Mouse (Mus musculus): ENCODE measurements at regions not wholly inside any gene's neighbourhood (a gene's known extent, or its start where the extent isn't known, plus 50 kb on each side); places are given as distances from the start of the nearest gene placed in this dataset.

DNA sequence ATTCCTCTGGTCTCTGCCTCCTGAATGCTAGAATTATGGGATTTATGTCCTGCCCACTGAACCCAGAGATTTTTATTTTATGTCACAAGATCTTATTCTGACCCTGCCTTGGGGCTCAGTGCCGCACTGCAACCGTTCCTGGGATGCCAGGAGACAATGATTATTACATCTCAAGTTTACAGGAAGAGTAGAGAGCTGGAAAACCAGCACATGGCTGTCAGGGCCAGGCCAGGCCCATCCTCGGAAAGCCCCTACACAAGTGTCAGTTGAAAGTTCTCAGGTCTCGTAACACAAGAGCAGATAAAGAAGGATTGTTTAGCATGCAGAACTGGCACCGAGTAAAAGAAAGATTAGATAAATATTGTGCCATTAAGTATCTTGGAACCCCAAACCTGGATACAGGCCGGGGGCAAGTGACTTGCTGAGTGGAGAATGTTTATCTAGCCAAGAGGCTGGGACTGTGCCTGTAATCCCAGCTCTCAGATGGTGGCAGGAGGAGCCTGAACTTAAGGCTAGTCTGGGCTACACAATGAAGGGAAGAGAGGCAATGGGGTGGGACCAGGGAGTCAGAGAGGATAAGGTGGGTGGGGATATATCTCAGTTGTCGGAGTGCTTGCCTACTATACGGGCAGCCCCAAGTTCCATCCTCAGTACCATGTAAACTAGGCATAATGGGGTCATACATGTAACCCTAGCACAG, 132.3 kb downstream of the Cd24a start:
- no peak for DNase-seq (ENCODE audit: extremely low spot score in 1 of 2, low spot score in 1 of 2)

DNA sequence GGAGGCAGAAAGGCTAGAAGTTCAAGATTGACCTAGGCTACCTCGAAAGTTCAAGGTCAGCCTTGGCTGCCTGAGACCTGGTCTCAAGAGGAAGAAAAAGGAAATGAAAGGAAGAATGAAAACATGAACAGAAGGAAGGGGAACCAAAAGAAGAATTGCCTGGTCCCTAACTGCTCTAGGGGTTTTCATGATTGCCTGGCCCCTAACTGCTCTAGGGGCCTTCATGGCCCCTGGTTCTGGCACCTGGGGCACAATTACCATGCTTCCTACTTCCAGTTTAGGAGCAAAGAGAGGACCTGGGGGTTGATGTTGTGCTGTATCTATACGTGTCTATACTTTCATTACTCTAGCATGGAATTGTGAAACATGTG, 132.8 kb downstream of the Cd24a start:
- no peak for DNase-seq (ENCODE audit: extremely low spot score in 1 of 2, low spot score in 1 of 2)

DNA sequence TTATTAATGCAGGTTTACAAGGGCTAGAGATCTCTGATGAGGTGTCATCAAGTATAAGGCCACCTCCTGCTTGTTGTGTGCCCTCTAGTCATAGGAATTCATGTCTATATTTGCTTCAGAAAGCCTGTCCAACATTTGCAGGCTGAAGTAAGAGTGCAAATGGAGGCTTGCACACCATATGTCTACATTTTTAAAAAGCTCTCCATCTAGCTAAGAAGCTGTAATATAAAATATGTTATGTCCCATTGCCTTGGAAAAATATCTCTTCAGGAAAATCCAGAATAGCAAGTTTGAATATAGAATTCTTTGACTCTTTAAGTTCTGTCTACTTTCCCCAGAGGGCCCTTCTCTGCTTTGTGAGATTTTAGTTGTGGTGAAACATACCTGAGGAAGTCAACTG, 134.6 kb downstream of the Cd24a start:
- DNase-seq (ENCODE audit: extremely low spot score in 1 of 2, low spot score in 1 of 2), result no peak

DNA sequence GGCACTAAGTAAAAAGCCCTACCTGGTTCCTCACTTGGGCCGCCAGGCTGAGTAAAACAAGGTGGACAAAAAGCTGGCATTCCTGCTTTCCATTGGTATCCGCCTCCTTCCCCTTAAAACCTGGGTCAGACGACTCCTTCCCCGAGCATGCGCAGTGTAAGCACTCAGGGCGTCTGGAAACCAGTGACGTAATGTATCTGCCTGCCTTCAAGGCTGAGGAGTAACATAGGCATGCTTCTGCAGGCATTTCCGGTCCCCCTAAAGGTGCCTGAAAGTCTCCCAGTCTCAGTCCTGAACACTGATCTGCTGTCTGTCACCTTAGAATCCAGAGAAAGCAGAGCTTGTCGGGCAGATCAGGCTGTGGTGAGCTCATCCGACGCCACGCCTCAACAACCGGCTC, 140.7 kb downstream of the Cd24a start:
- no peak for DNase-seq (ENCODE audit: extremely low spot score in 1 of 2, low spot score in 1 of 2)

DNA sequence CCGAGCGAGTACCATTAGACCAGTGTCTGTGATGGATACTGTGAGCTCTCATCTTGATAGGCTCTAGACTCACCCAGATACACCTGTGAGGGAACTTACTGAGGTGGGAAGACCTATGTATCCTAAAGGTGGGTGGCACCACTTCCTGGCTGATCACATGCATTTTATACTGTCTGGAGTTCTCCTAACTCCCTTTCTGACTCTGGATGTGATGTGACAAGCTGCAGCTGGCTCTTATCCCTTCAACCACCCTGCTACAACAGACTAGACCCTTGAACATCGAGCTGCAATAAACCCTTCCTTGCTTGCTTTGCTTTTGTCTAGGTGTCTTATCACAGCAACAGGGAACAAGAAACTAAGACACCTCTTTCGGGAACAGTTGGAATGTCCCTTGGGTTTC, 143.3 kb downstream of the Cd24a start:
- DNase-seq (ENCODE audit: extremely low spot score in 1 of 2, low spot score in 1 of 2), result no peak

DNA sequence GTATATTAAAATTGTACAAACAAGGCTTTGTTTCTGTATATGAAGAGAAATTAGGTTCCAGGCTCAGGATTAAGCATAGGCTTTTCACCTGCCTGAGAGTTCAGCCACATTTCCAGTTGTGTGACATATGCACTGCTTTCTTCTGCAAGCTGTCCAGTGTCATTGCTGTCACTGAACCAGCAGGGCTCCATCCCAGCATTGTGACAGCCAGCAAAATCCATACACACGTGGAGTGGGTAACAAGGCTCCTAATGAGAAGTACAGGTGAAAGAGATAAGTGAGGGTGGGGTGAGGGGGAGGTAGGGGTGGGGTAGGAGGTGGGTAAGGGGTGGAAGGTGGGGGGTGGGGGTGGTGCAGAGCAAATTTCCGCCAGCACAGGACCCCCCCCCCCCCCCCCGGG, 144.1 kb downstream of the Cd24a start:
- no peak for DNase-seq (ENCODE audit: extremely low spot score in 1 of 2, low spot score in 1 of 2)

DNA sequence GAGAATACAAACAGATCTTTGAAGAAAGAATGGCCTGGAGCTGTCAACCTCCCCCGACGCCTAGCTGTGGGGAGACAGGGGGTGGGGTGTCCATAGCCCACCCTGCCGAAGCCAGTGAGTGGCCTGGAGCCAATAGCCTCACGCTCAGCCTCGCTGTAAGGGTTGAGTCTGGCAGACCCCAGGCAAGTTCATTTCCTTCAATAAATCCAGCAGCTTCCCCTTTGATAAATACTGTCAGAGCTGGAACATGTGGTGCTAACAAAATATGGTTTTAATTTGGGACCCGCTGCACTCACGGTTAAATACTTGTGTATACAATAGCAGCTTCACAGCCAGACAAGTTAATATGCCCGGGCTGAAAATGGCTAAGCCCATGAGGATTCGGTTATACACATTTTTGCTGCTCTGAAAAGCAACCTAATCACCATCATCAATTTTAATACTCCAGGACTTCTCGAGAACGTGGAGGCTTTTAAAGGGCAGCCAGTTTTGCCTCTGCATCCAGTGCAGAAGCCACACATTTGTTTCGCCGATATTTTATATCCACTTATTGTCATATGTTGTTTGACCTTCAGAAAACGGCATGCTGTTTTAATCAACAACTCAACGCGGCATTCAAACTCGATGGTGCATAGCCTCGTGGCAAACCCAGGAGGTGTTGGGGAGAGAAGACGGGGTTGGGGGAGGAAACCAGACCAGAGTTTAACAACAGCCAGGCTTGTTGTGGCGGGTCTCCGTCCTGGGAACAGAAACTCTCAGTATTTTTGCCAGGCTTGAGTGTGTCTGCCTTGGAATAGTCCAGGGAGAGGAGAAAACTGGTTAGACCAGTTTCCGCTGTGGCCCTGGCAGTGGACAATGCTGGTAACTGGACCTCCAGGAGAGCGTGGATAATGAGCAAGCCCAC, 144.9 kb downstream of the Cd24a start:
- DNase-seq (ENCODE audit: extremely low spot score in 1 of 2, low spot score in 1 of 2), result peak in 1 of 2 experiments; percentile 10

DNA sequence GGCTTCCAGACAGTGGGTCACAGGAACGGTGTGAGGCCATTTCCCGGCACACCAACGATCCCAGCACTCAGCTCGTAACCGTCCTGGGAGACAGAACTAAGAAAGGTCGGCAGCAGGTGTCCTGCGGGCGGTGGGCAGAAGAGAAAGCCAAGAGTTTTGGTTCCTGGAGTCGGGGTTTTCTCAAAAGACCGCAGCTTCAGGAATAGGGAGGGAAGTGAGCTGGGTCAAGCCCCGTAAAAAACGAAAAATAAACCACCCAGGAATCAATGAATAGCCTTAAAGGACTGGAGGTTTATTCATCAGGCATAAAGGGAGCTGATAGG, 145.5 kb downstream of the Cd24a start:
- no peak for DNase-seq (ENCODE audit: extremely low spot score in 1 of 2, low spot score in 1 of 2)

DNA sequence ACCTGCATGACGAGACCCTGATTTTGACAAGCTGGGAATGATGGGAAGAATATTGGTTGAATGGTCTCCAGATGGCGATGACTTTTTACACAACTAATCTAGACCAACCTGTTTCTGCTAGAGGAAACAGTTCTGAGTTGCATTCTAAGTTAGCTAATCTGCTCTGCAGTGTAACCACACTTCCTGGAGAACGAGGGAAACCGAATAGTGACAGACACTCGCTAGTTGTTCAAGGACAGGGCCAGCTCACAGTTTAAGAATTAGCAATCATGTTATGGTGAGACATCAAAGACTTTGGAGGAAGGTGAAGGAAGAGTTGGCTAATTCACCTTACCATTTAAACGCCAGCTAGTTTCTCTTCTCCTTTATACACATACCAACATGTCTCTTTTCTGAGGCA, 149.7 kb downstream of the Cd24a start:
- DNase-seq (ENCODE audit: extremely low spot score in 1 of 2, low spot score in 1 of 2), result no peak

DNA sequence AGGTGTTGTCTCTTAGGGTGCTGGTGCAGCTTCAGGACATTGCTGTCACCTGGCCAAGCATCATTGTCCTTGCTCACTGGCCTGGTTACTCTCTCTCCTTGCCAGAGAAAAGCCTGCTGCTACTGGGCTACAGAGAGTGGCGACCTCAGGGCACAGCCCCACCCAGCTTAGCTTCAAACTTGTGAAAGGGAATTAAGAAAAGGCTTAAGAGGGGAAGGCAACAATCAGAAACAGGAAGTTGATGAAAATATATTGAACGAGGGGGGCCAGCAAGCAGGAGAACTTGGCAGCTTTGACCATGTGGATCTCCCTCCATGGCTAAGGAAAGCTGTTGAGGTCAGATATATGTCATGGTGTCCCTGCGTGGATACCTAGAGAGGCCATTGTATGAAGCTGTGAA, 151.1 kb downstream of the Cd24a start:
- no peak for DNase-seq (ENCODE audit: extremely low spot score in 1 of 2, low spot score in 1 of 2)

DNA sequence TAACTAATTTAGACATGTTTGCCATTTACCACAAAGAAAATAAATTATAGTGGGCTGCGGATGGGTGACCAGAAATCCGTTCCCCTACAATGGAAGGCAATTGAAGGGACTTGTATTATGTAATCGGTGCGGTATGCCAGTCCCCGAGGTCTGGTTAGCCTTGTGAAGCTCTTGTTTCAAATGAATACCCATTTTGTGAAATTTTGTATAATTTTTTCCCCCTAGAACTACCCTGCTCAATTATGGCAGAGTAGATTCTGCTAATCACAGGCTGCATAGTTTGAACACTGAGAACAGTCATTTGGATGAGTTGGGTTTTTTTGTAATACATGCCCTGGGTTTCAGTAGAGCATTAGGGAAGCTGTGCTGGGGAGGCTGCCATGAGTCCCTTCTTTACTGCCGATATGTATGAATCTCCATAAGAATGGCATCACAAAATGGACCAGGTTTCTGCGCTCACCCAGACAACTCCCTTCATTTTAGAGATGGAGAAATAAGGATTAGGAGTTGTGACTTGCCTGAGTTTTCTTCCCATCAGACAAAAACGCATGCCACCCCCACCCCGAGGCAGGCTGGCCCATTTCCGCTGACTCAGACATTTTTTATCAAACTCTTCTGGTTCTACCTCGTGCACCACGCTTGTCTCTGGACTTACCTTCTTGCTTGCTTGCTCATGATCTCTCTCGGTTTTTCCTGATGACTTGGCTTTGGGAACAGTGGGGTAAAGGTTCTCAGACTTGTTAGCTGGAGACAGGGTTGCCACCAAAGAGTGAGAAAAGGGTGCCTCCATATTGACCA, 155.7 kb downstream of the Cd24a start:
- no peak for DNase-seq (ENCODE audit: extremely low spot score in 1 of 2, low spot score in 1 of 2)

DNA sequence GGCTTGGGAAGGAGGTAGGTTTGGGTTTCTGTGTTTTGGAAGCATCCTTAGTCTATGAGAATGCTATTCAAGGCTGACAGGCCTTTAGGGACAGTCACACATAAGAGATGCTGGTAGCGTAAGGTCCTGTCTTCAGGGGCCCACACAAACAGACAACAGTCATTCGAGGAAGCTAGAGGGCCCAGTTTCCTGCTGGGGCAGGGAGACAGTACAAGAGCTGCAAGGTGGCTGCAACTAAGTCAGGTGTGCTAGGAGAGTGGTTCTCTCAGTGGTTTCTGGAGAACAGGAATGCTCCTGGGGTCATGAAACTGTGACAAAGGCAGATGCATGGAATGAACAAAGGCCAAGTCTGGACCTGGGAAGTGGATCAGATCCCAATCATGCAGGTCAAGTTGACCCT, 161.1 kb downstream of the Cd24a start:
- no peak for DNase-seq (ENCODE audit: extremely low spot score in 1 of 2, low spot score in 1 of 2)

DNA sequence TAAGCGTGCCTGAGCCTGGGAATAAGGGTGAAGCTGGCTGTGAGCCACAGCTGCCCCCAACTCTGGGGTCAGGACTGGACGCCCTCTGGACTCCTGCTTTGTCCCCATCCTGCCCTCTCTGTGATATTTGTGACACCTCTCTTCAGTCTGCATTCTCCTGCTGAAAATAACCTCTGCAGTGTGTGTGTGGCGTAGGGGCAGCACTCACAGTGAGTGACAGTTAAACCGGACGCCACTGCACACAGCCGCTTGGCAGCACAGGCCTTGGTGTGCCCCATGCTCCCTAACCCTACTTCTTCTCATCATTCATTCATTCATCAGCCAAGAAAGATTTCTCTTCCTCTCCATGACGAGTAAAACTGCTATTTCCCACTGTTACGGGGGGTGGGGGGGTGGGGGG, 161.6 kb downstream of the Cd24a start:
- no peak for DNase-seq (ENCODE audit: extremely low spot score in 1 of 2, low spot score in 1 of 2)

DNA sequence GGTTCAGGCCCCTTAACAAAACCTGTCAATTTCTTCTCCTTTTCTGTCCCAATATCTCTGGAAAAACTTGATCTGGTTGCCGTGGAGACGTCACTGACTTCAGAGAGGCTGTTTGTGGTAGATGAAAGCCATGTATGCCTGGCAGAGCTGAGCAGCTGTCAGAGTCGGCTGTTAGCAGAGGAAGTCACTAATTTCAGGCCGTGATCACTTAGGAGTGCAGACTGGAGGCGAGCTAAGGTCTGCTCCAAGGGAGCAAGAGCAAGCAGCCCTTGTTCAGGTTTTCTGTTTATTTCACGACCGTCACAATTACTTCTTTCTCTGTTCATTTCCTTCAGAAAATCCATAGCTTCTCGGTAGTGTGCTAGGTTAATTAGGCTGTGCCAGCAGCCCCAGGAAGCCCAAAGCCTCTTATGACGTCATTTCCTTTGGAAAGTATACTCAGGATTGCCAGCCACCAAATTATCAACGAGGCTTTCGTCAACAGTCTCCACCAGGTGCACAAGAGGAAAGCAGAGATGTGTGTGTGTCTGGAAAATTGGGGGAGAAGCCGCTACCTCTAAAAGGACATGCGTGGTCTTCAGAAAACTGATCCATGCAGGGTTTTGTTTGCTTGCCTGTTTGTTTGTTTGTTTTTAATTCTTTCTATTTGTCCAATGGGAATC, 161.2 kb downstream of the Qrsl1 start:
- peak; percentile 12 to 26 for DNase-seq (ENCODE audit: extremely low spot score in 1 of 2, low spot score in 1 of 2)

DNA sequence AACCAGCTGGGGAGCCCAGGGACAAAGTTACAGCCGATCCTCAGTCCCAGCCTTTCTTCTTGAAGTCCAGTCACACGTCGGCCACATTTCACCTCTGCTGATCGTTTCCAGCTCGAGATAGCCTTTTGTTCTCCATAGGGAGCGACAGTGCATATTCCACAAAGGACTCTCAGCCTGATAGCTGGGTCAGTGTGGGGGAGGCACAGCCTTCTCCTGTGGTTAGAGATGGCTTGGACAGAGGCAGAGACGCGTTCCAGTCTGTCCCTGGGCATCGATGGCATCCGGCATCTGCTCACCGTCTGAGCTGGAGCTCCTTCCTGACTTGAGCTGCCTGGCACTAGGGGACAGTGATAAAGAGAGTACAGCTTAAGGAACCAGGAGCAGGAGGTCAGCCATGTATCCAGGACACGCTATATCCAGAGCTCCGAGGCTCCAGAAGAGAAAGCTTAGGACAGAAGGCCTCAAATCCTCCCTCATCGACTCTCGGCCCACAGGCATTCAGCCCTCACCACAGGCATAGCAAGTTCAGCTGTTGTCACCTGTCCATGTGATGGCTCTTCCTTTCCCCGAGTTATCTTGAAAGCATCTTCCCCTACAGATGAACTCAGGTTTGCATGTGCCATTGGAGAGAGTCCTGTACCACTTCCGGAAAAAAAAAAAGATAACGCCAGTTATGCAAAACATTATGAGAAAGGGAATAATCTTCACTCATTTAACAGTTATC, 160.0 kb downstream of the Qrsl1 start:
- no peak for DNase-seq (ENCODE audit: extremely low spot score in 1 of 2, low spot score in 1 of 2)

DNA sequence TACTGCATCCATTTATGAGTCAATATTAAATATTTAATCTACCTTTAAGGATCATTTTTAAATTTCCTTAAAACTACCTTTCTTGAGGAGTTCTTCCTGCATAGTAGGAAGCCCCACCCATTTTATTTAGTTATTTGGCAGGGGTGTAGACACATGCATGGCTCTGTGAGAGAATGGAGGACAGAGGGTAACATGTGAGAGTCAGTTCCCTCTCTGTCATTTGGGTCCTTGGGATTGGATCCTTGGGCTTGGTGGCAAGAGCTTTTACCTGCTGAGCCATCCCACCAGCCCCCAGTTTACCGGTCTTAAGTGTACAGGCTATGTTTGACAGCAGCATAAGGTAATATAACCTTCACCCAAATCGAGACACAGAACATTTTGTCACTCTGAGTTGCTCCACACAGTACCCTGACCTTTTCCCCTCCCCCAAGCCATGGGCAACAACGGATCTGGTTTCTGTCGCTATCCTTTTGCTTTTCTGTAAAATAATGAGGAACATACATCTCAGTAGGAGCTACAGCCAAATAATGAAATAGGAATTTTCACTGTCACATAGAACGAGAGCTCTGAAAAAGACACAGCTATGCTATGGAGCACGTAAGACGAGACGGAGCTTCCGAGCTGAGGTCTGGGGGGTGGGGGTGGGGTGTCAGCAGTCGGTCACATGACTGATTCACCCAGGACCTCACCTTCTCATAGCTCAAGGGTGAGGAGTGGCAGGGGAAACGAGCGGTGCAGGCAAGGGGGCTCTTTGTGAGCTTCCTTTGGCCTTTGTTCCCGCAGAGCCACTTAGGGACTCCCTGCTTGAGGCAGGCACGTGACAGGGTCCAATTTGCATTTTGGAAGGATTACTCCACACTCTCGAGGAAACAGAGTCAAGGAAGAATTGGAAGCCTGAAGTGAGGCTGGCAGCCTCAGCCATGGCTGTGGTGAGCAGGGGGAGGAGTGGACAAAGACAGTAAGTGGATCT, 159.2 kb downstream of the Qrsl1 start:
- DNase-seq (ENCODE audit: extremely low spot score in 1 of 2, low spot score in 1 of 2), result no peak

DNA sequence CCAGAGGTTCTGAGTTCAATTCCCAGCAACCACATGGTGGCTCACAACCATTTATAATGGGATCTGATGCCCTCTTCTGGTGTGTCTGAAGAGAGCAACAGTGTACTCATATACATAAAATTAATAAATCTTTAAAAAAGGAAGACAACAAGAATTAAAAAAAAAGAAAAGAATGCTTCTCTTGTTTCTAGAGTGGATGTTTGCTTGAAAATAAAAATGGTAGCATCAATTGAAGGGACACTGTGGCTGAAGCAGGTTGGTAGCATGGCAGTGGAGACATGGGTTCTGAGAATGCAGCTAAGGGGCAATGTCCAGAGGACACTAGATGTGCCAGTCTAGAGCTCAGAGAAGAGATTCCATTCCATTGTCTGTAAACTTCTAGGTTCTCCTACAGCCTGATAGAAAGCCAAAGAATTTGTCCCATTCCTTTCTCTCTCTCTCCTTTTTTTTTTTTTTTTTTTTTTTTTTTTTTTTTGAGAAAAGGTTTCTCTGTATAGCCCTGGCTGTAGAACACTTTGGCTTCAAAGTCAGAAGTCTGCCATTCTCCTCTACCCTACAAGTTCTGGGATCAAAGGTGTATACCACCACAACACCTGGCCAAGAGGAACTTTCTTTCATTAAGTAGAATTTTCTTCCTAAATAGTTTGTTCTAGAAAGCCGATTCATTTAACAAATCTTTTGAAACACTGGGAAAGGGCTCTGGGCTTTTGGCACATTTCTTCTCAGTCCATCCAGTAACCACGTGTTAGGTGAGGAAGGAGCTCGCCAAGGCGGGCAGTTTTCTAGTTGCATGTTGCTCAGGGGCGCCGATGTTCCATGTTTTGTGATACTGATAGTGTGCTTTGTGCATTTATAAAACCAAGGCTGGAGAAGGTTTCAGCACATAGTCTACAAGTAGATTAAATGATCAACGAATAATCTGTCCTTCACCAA, 158.1 kb downstream of the Qrsl1 start:
- DNase-seq (ENCODE audit: extremely low spot score in 1 of 2, low spot score in 1 of 2), result no peak
